Mouse (Mus musculus): ENCODE measurements around the gene Mrpl45. TPM values are rescaled to one million over a fixed set of nuclear protein-coding genes. Genes with fewer than 3 reads are reported as not detected.
A peak's percentile ranks its signal among the peaks of the same experiment; 100 is the strongest.
"Not testable (repeated sequence)": the region's sequence is repeated elsewhere in the genome, so short reads cannot be mapped to it uniquely, and the experiment has no call there.

Gene Mrpl45
- polyA plus RNA-seq, 1 experiment from 2014 or later = 21.2 TPM

- Histone ChIP-seq H3K27me3 (ENCODE audit: control insufficient read depth, insufficient read depth, low read depth, low read length) (peaks cover 23% of the 10 kb centered on the region), H3K4me1 (ENCODE audit: control insufficient read depth, low read depth, low read length) (peaks cover 16% of the 10 kb centered on the region), H3K4me2 (ENCODE audit: low read depth, low read length) (no peak overlapping the region), H3K9ac (ENCODE audit: low read depth, low read length) (no peak overlapping the region), H3K27ac (ENCODE audit: low read length) (no peak overlapping the region), H3K9me3 (replicated peaks; ENCODE audit: control insufficient read depth, low read length) (no peaks in the 10 kb centered on the region), H3K4me3 (ENCODE audit: low read depth, low read length) (no peak overlapping the region), H3K36me3 (ENCODE audit: control insufficient read depth, insufficient read depth) (no peaks in the 10 kb centered on the region)
- no peak for ATAC-seq (ENCODE audit: low read depth)
- WGBS (ENCODE audit: insufficient replicate concordance) = 77% methylated on average over 11 of the region's 11 CpGs
Observed at GRCm38 (mm10) chr11:97307294-97308069, 8.0 kb upstream of the Mrpl45 start.

- peaks cover 23% of the 10 kb centered on the region for H3K27me3 ChIP-seq (ENCODE audit: control insufficient read depth, insufficient read depth, low read depth, low read length)
- 18% methylated on average over 3 of the region's 3 CpGs for WGBS (ENCODE audit: insufficient replicate concordance)
- H3K27ac ChIP-seq (ENCODE audit: low read length) = no peak overlapping the region; the same call in 1 of the 2 replicates
- peak overlapping the region; percentile 41 for H3K9ac ChIP-seq (ENCODE audit: low read depth, low read length)
- peak overlapping the region; percentile 57 for H3K4me3 ChIP-seq (ENCODE audit: low read depth, low read length)
- H3K4me2 ChIP-seq (ENCODE audit: low read depth, low read length) = peak overlapping the region; percentile 72
- no peaks in the 10 kb centered on the region for H3K36me3 ChIP-seq (ENCODE audit: control insufficient read depth, insufficient read depth)
- ATAC-seq (ENCODE audit: low read depth) = no peak
- no peaks in the 10 kb centered on the region for H3K9me3 ChIP-seq (replicated peaks; ENCODE audit: control insufficient read depth, low read length)
- peaks cover 16% of the 10 kb centered on the region for H3K4me1 ChIP-seq (ENCODE audit: control insufficient read depth, low read depth, low read length)
Observed at GRCm38 (mm10) chr11:97308806-97309450, 6.6 kb upstream of the Mrpl45 start.

- Histone ChIP-seq H3K27me3 (ENCODE audit: control insufficient read depth, insufficient read depth, low read depth, low read length) (peaks cover 23% of the 10 kb centered on the region), H3K4me2 (ENCODE audit: low read depth, low read length) (peak overlapping the region; percentile 72), H3K36me3 (ENCODE audit: control insufficient read depth, insufficient read depth) (no peaks in the 10 kb centered on the region), H3K27ac (ENCODE audit: low read length) (peak overlapping the region; percentile 73), H3K4me3 (ENCODE audit: low read depth, low read length) (peak overlapping the region; percentile 57), H3K9ac (ENCODE audit: low read depth, low read length) (peak overlapping the region; percentile 41), H3K4me1 (ENCODE audit: control insufficient read depth, low read depth, low read length) (peaks cover 16% of the 10 kb centered on the region), H3K9me3 (replicated peaks; ENCODE audit: control insufficient read depth, low read length) (no peaks in the 10 kb centered on the region)
- WGBS (ENCODE audit: insufficient replicate concordance) = under 1% methylated on average over 9 of the region's 9 CpGs
- ATAC-seq (ENCODE audit: low read depth) = peak; percentile 76
Observed at GRCm38 (mm10) chr11:97309451-97309836, 6.1 kb upstream of the Mrpl45 start.

GRCm38 (mm10) chr11:97309911-97310571 is 5.5 kb upstream of the Mrpl45 start:
- WGBS (ENCODE audit: insufficient replicate concordance) = 1% methylated on average over 25 of the region's 25 CpGs

GRCm38 (mm10) chr11:97310895-97311631 is 4.5 kb upstream of the Mrpl45 start:
- H3K4me1 ChIP-seq (ENCODE audit: control insufficient read depth, low read depth, low read length) = peaks cover 18% of the 10 kb centered on the region
- H3K27ac ChIP-seq (ENCODE audit: low read length) = no peak overlapping the region
- no peak for ATAC-seq (ENCODE audit: low read depth)
- peaks cover 23% of the 10 kb centered on the region for H3K27me3 ChIP-seq (ENCODE audit: control insufficient read depth, insufficient read depth, low read depth, low read length)
- WGBS (ENCODE audit: insufficient replicate concordance) = 4% methylated on average over 18 of the region's 18 CpGs
- no peaks in the 10 kb centered on the region for H3K36me3 ChIP-seq (ENCODE audit: control insufficient read depth, insufficient read depth)
- H3K9ac ChIP-seq (ENCODE audit: low read depth, low read length) = peak overlapping the region; percentile 21; the same call in 1 of the 2 replicates
- H3K4me2 ChIP-seq (ENCODE audit: low read depth, low read length) = peak overlapping the region; percentile 44
- peak overlapping the region; percentile 23 for H3K4me3 ChIP-seq (ENCODE audit: low read depth, low read length)
- no peaks in the 10 kb centered on the region for H3K9me3 ChIP-seq (replicated peaks; ENCODE audit: control insufficient read depth, low read length)

More at GRCm38 (mm10) chr11:97309911-97310571, 5.5 kb upstream of the Mrpl45 start:
- ATAC-seq (ENCODE audit: low read depth) = peak; percentile 56; the same call in 1 of the 2 replicates
- Histone ChIP-seq H3K36me3 (ENCODE audit: control insufficient read depth, insufficient read depth) (no peaks in the 10 kb centered on the region), H3K9ac (ENCODE audit: low read depth, low read length) (peak overlapping the region; percentile 41; the same call in 1 of the 2 replicates), H3K27me3 (ENCODE audit: control insufficient read depth, insufficient read depth, low read depth, low read length) (peaks cover 23% of the 10 kb centered on the region), H3K9me3 (replicated peaks; ENCODE audit: control insufficient read depth, low read length) (no peaks in the 10 kb centered on the region), H3K27ac (ENCODE audit: low read length) (peak overlapping the region; percentile 73), H3K4me3 (ENCODE audit: low read depth, low read length) (peak overlapping the region; percentile 57), H3K4me2 (ENCODE audit: low read depth, low read length) (peak overlapping the region; percentile 72), H3K4me1 (ENCODE audit: control insufficient read depth, low read depth, low read length) (peaks cover 16% of the 10 kb centered on the region)

GRCm38 (mm10) chr11:97312871-97313270 is 2.6 kb upstream of the Mrpl45 start:
- Histone ChIP-seq H3K27me3 (ENCODE audit: control insufficient read depth, insufficient read depth, low read depth, low read length) (peaks cover 23% of the 10 kb centered on the region), H3K4me1 (ENCODE audit: control insufficient read depth, low read depth, low read length) (peaks cover 20% of the 10 kb centered on the region)
- not testable (repeated sequence) for H3K4me2 ChIP-seq (ENCODE audit: low read depth, low read length); H3K36me3 ChIP-seq (ENCODE audit: control insufficient read depth, insufficient read depth); H3K9ac ChIP-seq (ENCODE audit: low read depth, low read length); H3K4me3 ChIP-seq (ENCODE audit: low read depth, low read length); H3K27ac ChIP-seq (ENCODE audit: low read length); ATAC-seq (ENCODE audit: low read depth); H3K9me3 ChIP-seq (replicated peaks; ENCODE audit: control insufficient read depth, low read length)
- 45% methylated on average over 1 of the region's 1 CpGs for WGBS (ENCODE audit: insufficient replicate concordance)

GRCm38 (mm10) chr11:97314110-97314509 is 1.4 kb upstream of the Mrpl45 start:
- no peaks in the 10 kb centered on the region for H3K9me3 ChIP-seq (replicated peaks; ENCODE audit: control insufficient read depth, low read length)
- 84% methylated on average over 3 of the region's 3 CpGs for WGBS (ENCODE audit: insufficient replicate concordance)
- H3K36me3 ChIP-seq (ENCODE audit: control insufficient read depth, insufficient read depth) = no peaks in the 10 kb centered on the region
- H3K4me3 ChIP-seq (ENCODE audit: low read depth, low read length) = no peak overlapping the region
- peaks cover 20% of the 10 kb centered on the region for H3K4me1 ChIP-seq (ENCODE audit: control insufficient read depth, low read depth, low read length)
- H3K4me2 ChIP-seq (ENCODE audit: low read depth, low read length) = no peak overlapping the region
- no peak for ATAC-seq (ENCODE audit: low read depth)
- H3K27me3 ChIP-seq (ENCODE audit: control insufficient read depth, insufficient read depth, low read depth, low read length) = peaks cover 23% of the 10 kb centered on the region
- no peak overlapping the region for H3K27ac ChIP-seq (ENCODE audit: low read length)
- H3K9ac ChIP-seq (ENCODE audit: low read depth, low read length) = no peak overlapping the region

GRCm38 (mm10) chr11:97314751-97315503 is 589 bp upstream of the Mrpl45 start:
- H3K36me3 ChIP-seq (ENCODE audit: control insufficient read depth, insufficient read depth) = no peaks in the 10 kb centered on the region
- H3K9me3 ChIP-seq (replicated peaks; ENCODE audit: control insufficient read depth, low read length) = no peaks in the 10 kb centered on the region
- ATAC-seq (ENCODE audit: low read depth) = no peak
- peak overlapping the region; percentile 50; the same call in 1 of the 2 replicates for H3K9ac ChIP-seq (ENCODE audit: low read depth, low read length)
- peaks cover 17% of the 10 kb centered on the region for H3K27me3 ChIP-seq (ENCODE audit: control insufficient read depth, insufficient read depth, low read depth, low read length)
- WGBS (ENCODE audit: insufficient replicate concordance) = 38% methylated on average over 8 of the region's 8 CpGs
- peak overlapping the region; percentile 67 for H3K27ac ChIP-seq (ENCODE audit: low read length)
- peaks cover 12% of the 10 kb centered on the region for H3K4me1 ChIP-seq (ENCODE audit: control insufficient read depth, low read depth, low read length)
- H3K4me2 ChIP-seq (ENCODE audit: low read depth, low read length) = peak overlapping the region; percentile 61
- H3K4me3 ChIP-seq (ENCODE audit: low read depth, low read length) = peak overlapping the region; percentile 66
